Comparison of ENCODE assay signal across 11 mouse cellular contexts in genomic region chr10:80050244-80050643, GRCm38 (mm10). TPM values are rescaled to one million over a fixed set of nuclear protein-coding genes. Genes with fewer than 3 reads are reported as not detected.
DNase-seq lines count a peak whose midpoint lies in the region; ATAC-seq and TF ChIP-seq lines count a peak whose summit lies in the region.
"Had no signal": no experiment of that assay in that cellular context is flagged by ENCODE, and none has a peak within 500 bp of the region (broad histone marks: within the 10 kb centered on the region; RNA-seq: fewer than 3 reads in every experiment).

No protein-coding gene starts in this region.

- TF ChIP-seq EP300 in stomach, postnatal 0 days (optimal IDR thresholded peaks at IDR 0.05) = no peak

- peaks cover 35% of the 10 kb centered on the region for H3K4me1 ChIP-seq in hindbrain, embryonic 13.5 days (replicated peaks)
- peaks cover 9% of the 10 kb centered on the region for H3K4me1 ChIP-seq in hindbrain, embryonic 11.5 days (replicated peaks; ENCODE audit: control insufficient read depth, insufficient read depth, low read length)
- H3K4me1 ChIP-seq in stomach, embryonic 16.5 days (ENCODE audit: control insufficient read depth, insufficient read depth, low read length) = peaks cover 32% of the 10 kb centered on the region
- H3K4me1 ChIP-seq in stomach, postnatal 0 days (replicated peaks; ENCODE audit: control insufficient read depth, insufficient read depth) = no peaks in the 10 kb centered on the region; the same call in 1 of the 2 replicates

- H3K9me3 ChIP-seq in hindbrain, embryonic 13.5 days = no peaks in the 10 kb centered on the region
- no peaks in the 10 kb centered on the region for H3K9me3 ChIP-seq in hindbrain, embryonic 11.5 days (ENCODE audit: control insufficient read depth, low read length)
- H3K9me3 ChIP-seq in stomach, embryonic 16.5 days (replicated peaks; ENCODE audit: control insufficient read depth, low read length) = no peaks in the 10 kb centered on the region
- H3K9me3 ChIP-seq in stomach, postnatal 0 days (ENCODE audit: control insufficient read depth, low read length) = no peaks in the 10 kb centered on the region
- H3K9me3 ChIP-seq: limb, embryonic 12.5 days had no signal

- WGBS in hindbrain, embryonic 13.5 days = 21% methylated on average over 6 of the region's 6 CpGs
- 20% methylated on average over 6 of the region's 6 CpGs for WGBS in hindbrain, embryonic 11.5 days
- 50% methylated on average over 6 of the region's 6 CpGs for WGBS in stomach, embryonic 16.5 days
- 43% methylated on average over 6 of the region's 6 CpGs for WGBS in stomach, postnatal 0 days

- no peak overlapping the region for H3K27ac ChIP-seq in hindbrain, embryonic 13.5 days
- H3K27ac ChIP-seq in hindbrain, embryonic 11.5 days (ENCODE audit: low read depth, low read length) = no peak overlapping the region
- H3K27ac ChIP-seq in stomach, embryonic 16.5 days (ENCODE audit: low read length) = peak overlapping the region; percentile 46; the same call in 1 of the 2 replicates
- H3K27ac ChIP-seq in stomach, postnatal 0 days (replicated peaks) = no peak overlapping the region
- H3K27ac ChIP-seq: limb, embryonic 12.5 days had no signal

- H3K4me2 ChIP-seq in hindbrain, embryonic 13.5 days = no peak overlapping the region
- H3K4me2 ChIP-seq in hindbrain, embryonic 11.5 days (replicated peaks; ENCODE audit: low read depth, low read length) = no peak overlapping the region
- no peak overlapping the region for H3K4me2 ChIP-seq in stomach, embryonic 16.5 days (ENCODE audit: low read depth, low read length)
- H3K4me2 ChIP-seq in stomach, postnatal 0 days (replicated peaks; ENCODE audit: low read depth) = no peak overlapping the region
- H3K4me2 ChIP-seq: limb, embryonic 12.5 days had no signal

- no peak for DNase-seq in hindbrain, embryonic 11.5 days (ENCODE audit: low spot score)
- DNase-seq in stomach, postnatal 0 days (ENCODE audit: low spot score) = no peak
- peak; percentile 68 for DNase-seq in induced T-regulatory cell, adult 2 months (ENCODE audit: low read depth)
- no peak for DNase-seq in urinary bladder, adult 2 months (ENCODE audit: low spot score)
- DNase-seq: gastrocnemius, postnatal 10 days had no signal

- peak overlapping the region; percentile 46 for H3K9ac ChIP-seq in hindbrain, embryonic 13.5 days
- no peak overlapping the region for H3K9ac ChIP-seq in hindbrain, embryonic 11.5 days (ENCODE audit: low read depth, low read length)
- H3K9ac ChIP-seq in stomach, embryonic 16.5 days (ENCODE audit: low read length) = peak overlapping the region; percentile 43; the same call in 1 of the 2 replicates
- H3K9ac ChIP-seq in stomach, postnatal 0 days (ENCODE audit: low read length) = no peak overlapping the region
- H3K9ac ChIP-seq: limb, embryonic 12.5 days had no signal

- no peak for TF ChIP-seq CTCF in stomach, postnatal 0 days (IDR thresholded peaks at IDR 0.05; ENCODE audit: low read depth)

- no peaks in the 10 kb centered on the region for H3K36me3 ChIP-seq in hindbrain, embryonic 13.5 days
- no peaks in the 10 kb centered on the region for H3K36me3 ChIP-seq in hindbrain, embryonic 11.5 days (ENCODE audit: control insufficient read depth, insufficient read depth, low read length)
- H3K36me3 ChIP-seq in stomach, embryonic 16.5 days (ENCODE audit: control insufficient read depth, insufficient read depth, low read length) = no peaks in the 10 kb centered on the region
- H3K36me3 ChIP-seq in stomach, postnatal 0 days (ENCODE audit: control insufficient read depth, insufficient read depth, low read length) = no peaks in the 10 kb centered on the region

- H3K4me3 ChIP-seq in hindbrain, embryonic 13.5 days = no peak overlapping the region
- H3K4me3 ChIP-seq in hindbrain, embryonic 11.5 days (ENCODE audit: low read depth, low read length) = no peak overlapping the region
- H3K4me3 ChIP-seq in stomach, embryonic 16.5 days (replicated peaks; ENCODE audit: low read length) = no peak overlapping the region
- H3K4me3 ChIP-seq in stomach, postnatal 0 days (ENCODE audit: low read depth, low read length) = no peak overlapping the region
- H3K4me3 ChIP-seq: limb, embryonic 12.5 days; myocyte had no signal

- 0 out of 2 replicates have a peak, but pooled peaks cover 5% of the 10 kb centered on the region for H3K27me3 ChIP-seq in hindbrain, embryonic 13.5 days
- H3K27me3 ChIP-seq in hindbrain, embryonic 11.5 days (ENCODE audit: control insufficient read depth, insufficient read depth, low read length) = no peaks in the 10 kb centered on the region
- no peaks in the 10 kb centered on the region for H3K27me3 ChIP-seq in stomach, embryonic 16.5 days (ENCODE audit: control insufficient read depth, insufficient read depth, low read length)
- no peaks in the 10 kb centered on the region for H3K27me3 ChIP-seq in stomach, postnatal 0 days (ENCODE audit: control insufficient read depth, insufficient read depth, low read length)
- H3K27me3 ChIP-seq: Patski had no signal

- no peak for ATAC-seq in hindbrain, embryonic 13.5 days (ENCODE audit: low FRiP score)
- no peak for ATAC-seq in hindbrain, embryonic 11.5 days (ENCODE audit: low FRiP score)
- no peak for ATAC-seq in stomach, embryonic 16.5 days (ENCODE audit: insufficient read depth, low FRiP score)
- no peak for ATAC-seq in stomach, postnatal 0 days (ENCODE audit: low FRiP score, low TSS enrichment)
- ATAC-seq in erythroblast, adult 5-6 weeks (replicated peaks; ENCODE audit: low FRiP score, poor library complexity, severe bottlenecking) = no peak
- ATAC-seq: Patski had no signal

RNA-seq across cellular contexts. Expression of gene Gpx4, which starts 3.3 kb away (rescaled TPM):
- polyA plus RNA-seq in hindbrain, embryonic 13.5 days (2015; fragmentation: Nextera tagmentation; extraction: Ambion mirVana) = 509 and 531 TPM in 2 replicates
- 543 and 552 TPM in 2 replicates for polyA plus RNA-seq in hindbrain, embryonic 11.5 days (2014; fragmentation: Nextera tagmentation; extraction: Ambion mirVana)
- 445 and 507 TPM in 2 replicates for polyA plus RNA-seq in stomach, embryonic 16.5 days (2015; fragmentation: Nextera tagmentation; extraction: Ambion mirVana)
- 435 and 445 TPM in 2 replicates for polyA plus RNA-seq in stomach, postnatal 0 days (2015; fragmentation: Nextera tagmentation; extraction: Ambion mirVana)
- 108 and 169 TPM in 2 replicates for total RNA-seq in erythroblast, adult 5-6 weeks (2015; ENCODE audit: low replicate concordance)
- total RNA-seq in erythroblast, adult 5-6 weeks (2017; ENCODE audit: low replicate concordance) = 96.3 and 123 TPM in 2 replicates
- 524 and 620 TPM in 2 replicates for polyA plus RNA-seq in urinary bladder, adult 2 months (2012; rRNA removed)

RNA-seq across cellular contexts. Expression of gene Polr2e, which starts 10.6 kb away (rescaled TPM):
- polyA plus RNA-seq in hindbrain, embryonic 13.5 days (2015; fragmentation: Nextera tagmentation; extraction: Ambion mirVana) = 150 and 154 TPM in 2 replicates
- 215 and 222 TPM in 2 replicates for polyA plus RNA-seq in hindbrain, embryonic 11.5 days (2014; fragmentation: Nextera tagmentation; extraction: Ambion mirVana)
- 174 and 180 TPM in 2 replicates for polyA plus RNA-seq in stomach, embryonic 16.5 days (2015; fragmentation: Nextera tagmentation; extraction: Ambion mirVana)
- 121 and 122 TPM in 2 replicates for polyA plus RNA-seq in stomach, postnatal 0 days (2015; fragmentation: Nextera tagmentation; extraction: Ambion mirVana)
- 23.6 and 33.4 TPM in 2 replicates for total RNA-seq in erythroblast, adult 5-6 weeks (2015; ENCODE audit: low replicate concordance)
- total RNA-seq in erythroblast, adult 5-6 weeks (2017; ENCODE audit: low replicate concordance) = 4.5 and 9.9 TPM in 2 replicates
- 141 and 178 TPM in 2 replicates for polyA plus RNA-seq in urinary bladder, adult 2 months (2012; rRNA removed)

RNA-seq across cellular contexts. Expression of gene Arhgap45, which starts 33.8 kb away (rescaled TPM):
- polyA plus RNA-seq in hindbrain, embryonic 13.5 days (2015; fragmentation: Nextera tagmentation; extraction: Ambion mirVana) = 2.5 and 2.8 TPM in 2 replicates
- polyA plus RNA-seq in hindbrain, embryonic 11.5 days (2014; fragmentation: Nextera tagmentation; extraction: Ambion mirVana) = 4.1 and 4.3 TPM in 2 replicates
- 7.8 and 9.7 TPM in 2 replicates for polyA plus RNA-seq in stomach, embryonic 16.5 days (2015; fragmentation: Nextera tagmentation; extraction: Ambion mirVana)
- polyA plus RNA-seq in stomach, postnatal 0 days (2015; fragmentation: Nextera tagmentation; extraction: Ambion mirVana) = 2.0 TPM in 2 replicates
- 23.1 and 31.6 TPM in 2 replicates for total RNA-seq in erythroblast, adult 5-6 weeks (2015; ENCODE audit: low replicate concordance)
- total RNA-seq in erythroblast, adult 5-6 weeks (2017; ENCODE audit: low replicate concordance) = 28.6 and 35.8 TPM in 2 replicates
- polyA plus RNA-seq in urinary bladder, adult 2 months (2012; rRNA removed) = 18.9 and 23.0 TPM in 2 replicates

RNA-seq across cellular contexts. Expression of gene Abca7, which starts 54.0 kb away (rescaled TPM):
- 5.2 and 6.1 TPM in 2 replicates for polyA plus RNA-seq in hindbrain, embryonic 13.5 days (2015; fragmentation: Nextera tagmentation; extraction: Ambion mirVana)
- polyA plus RNA-seq in hindbrain, embryonic 11.5 days (2014; fragmentation: Nextera tagmentation; extraction: Ambion mirVana) = 2.6 TPM in 2 replicates
- 6.3 and 7.4 TPM in 2 replicates for polyA plus RNA-seq in stomach, embryonic 16.5 days (2015; fragmentation: Nextera tagmentation; extraction: Ambion mirVana)
- 2.6 and 3.2 TPM in 2 replicates for polyA plus RNA-seq in stomach, postnatal 0 days (2015; fragmentation: Nextera tagmentation; extraction: Ambion mirVana)
- 14.4 and 18.2 TPM in 2 replicates for total RNA-seq in erythroblast, adult 5-6 weeks (2015; ENCODE audit: low replicate concordance)
- 19.4 and 27.7 TPM in 2 replicates for total RNA-seq in erythroblast, adult 5-6 weeks (2017; ENCODE audit: low replicate concordance)
- polyA plus RNA-seq in urinary bladder, adult 2 months (2012; rRNA removed) = 7.5 and 9.2 TPM in 2 replicates

RNA-seq across cellular contexts. Expression of gene Sbno2, which starts 55.1 kb away (rescaled TPM):
- polyA plus RNA-seq in hindbrain, embryonic 13.5 days (2015; fragmentation: Nextera tagmentation; extraction: Ambion mirVana) = 13.6 and 14.4 TPM in 2 replicates
- polyA plus RNA-seq in hindbrain, embryonic 11.5 days (2014; fragmentation: Nextera tagmentation; extraction: Ambion mirVana) = 8.0 and 9.5 TPM in 2 replicates
- polyA plus RNA-seq in stomach, embryonic 16.5 days (2015; fragmentation: Nextera tagmentation; extraction: Ambion mirVana) = 17.2 and 19.0 TPM in 2 replicates
- 10.7 and 11.0 TPM in 2 replicates for polyA plus RNA-seq in stomach, postnatal 0 days (2015; fragmentation: Nextera tagmentation; extraction: Ambion mirVana)
- total RNA-seq in erythroblast, adult 5-6 weeks (2015; ENCODE audit: low replicate concordance) = 9.2 and 12.5 TPM in 2 replicates
- 17.1 and 20.9 TPM in 2 replicates for total RNA-seq in erythroblast, adult 5-6 weeks (2017; ENCODE audit: low replicate concordance)
- 34.0 and 35.4 TPM in 2 replicates for polyA plus RNA-seq in urinary bladder, adult 2 months (2012; rRNA removed)

Comparison
In these comparisons a context has a peak if more than half of its experiments do, and no peak if none do; other contexts are left out.
1. H3K9ac ChIP-seq: peak in hindbrain, embryonic 13.5 days (single experiment) and stomach, embryonic 16.5 days (single experiment); none in hindbrain, embryonic 11.5 days (single experiment) and stomach, postnatal 0 days (single experiment).